Comparison of ENCODE assay signal across 7 mouse cellular contexts in genomic region chr3:104441435-104441834, GRCm38 (mm10).
DNase-seq lines count a peak whose midpoint lies in the region; ATAC-seq and TF ChIP-seq lines count a peak whose summit lies in the region.

No protein-coding gene starts in this region.

- TF ChIP-seq CTCF in bone marrow macrophage, adult 2 months (IDR thresholded peaks at IDR 0.05; ENCODE audit: low read depth, low read length) = no peak

- no peak overlapping the region for H3K4me3 ChIP-seq in bone marrow macrophage, adult 2 months (ENCODE audit: insufficient read depth, low read length)
- H3K4me3 ChIP-seq in intestine, embryonic 14.5 days (ENCODE audit: low read depth, low read length) = no peak overlapping the region
- no peak overlapping the region for H3K4me3 ChIP-seq in macrophage (ENCODE audit: inconsistent target)

- peaks cover 5% of the 10 kb centered on the region for H3K4me1 ChIP-seq in bone marrow macrophage, adult 2 months (ENCODE audit: control insufficient read depth, insufficient read depth, low read length)
- no peaks in the 10 kb centered on the region for H3K4me1 ChIP-seq in intestine, embryonic 14.5 days (replicated peaks; ENCODE audit: control insufficient read depth, insufficient read depth, low read length)

- WGBS in intestine, embryonic 14.5 days = 58% methylated on average over 7 of the region's 7 CpGs
- WGBS in macrophage (ENCODE audit: missing documents) = 85% methylated on average over 7 of the region's 7 CpGs

- ATAC-seq in intestine, embryonic 14.5 days (replicated peaks; ENCODE audit: low FRiP score, low TSS enrichment, low read depth) = peak; percentile 45

- H3K79me2 ChIP-seq in macrophage (ENCODE audit: inconsistent target) = no peaks in the 10 kb centered on the region

- no peaks in the 10 kb centered on the region for H3K9me3 ChIP-seq in intestine, embryonic 14.5 days (ENCODE audit: control insufficient read depth, low read length)

- H3K27me3 ChIP-seq in intestine, embryonic 14.5 days (replicated peaks; ENCODE audit: control insufficient read depth, insufficient read depth, low read length) = no peaks in the 10 kb centered on the region

- 0 out of 2 replicates have a peak overlapping the region, but pooled peaks have one; percentile 16 for H3K27ac ChIP-seq in bone marrow macrophage, adult 2 months (ENCODE audit: insufficient read depth, low read depth, low read length)
- peak overlapping the region; percentile 72; the same call in 1 of the 2 replicates for H3K27ac ChIP-seq in intestine, embryonic 14.5 days (ENCODE audit: low read depth)
- H3K27ac ChIP-seq in macrophage = peak overlapping the region; percentile 35

- no peak for TF ChIP-seq POLR2A in bone marrow macrophage, adult 2 months (IDR thresholded peaks at IDR 0.05; ENCODE audit: borderline replicate concordance, low read depth, low read length)

- no peaks in the 10 kb centered on the region for H3K36me3 ChIP-seq in intestine, embryonic 14.5 days (ENCODE audit: control insufficient read depth, insufficient read depth, low read length)
- H3K36me3 ChIP-seq in macrophage (ENCODE audit: inconsistent target) = no peaks in the 10 kb centered on the region

- H3K4me2 ChIP-seq in intestine, embryonic 14.5 days (ENCODE audit: low read length) = peak overlapping the region; percentile 42

- peak; percentile 8 for DNase-seq in MN1 (ENCODE audit: low spot score)
- no peak for DNase-seq in intestine, embryonic 14.5 days (ENCODE audit: low spot score)
- DNase-seq in frontal cortex, postnatal 36 days (ENCODE audit: low spot score in 2 of 2) = no peak
- DNase-seq in adrenal gland, adult 18-20 months (ENCODE audit: low spot score in 2 of 2) = no peak
- no peak for DNase-seq in gastrocnemius, postnatal 10 days

- peak overlapping the region; percentile 17; the same call in 1 of the 2 replicates for H3K9ac ChIP-seq in intestine, embryonic 14.5 days (ENCODE audit: low read length)

Comparison
In these comparisons a context has a peak if more than half of its experiments do, and no peak if none do; other contexts are left out.
1. H3K27ac ChIP-seq: peak in every context shown above with its lines; median percentile 72 in intestine, embryonic 14.5 days; 35 in macrophage; 16 in bone marrow macrophage, adult 2 months.